Mouse (Mus musculus): ENCODE measurements around the gene Ehbp1. TPM values are rescaled to one million over a fixed set of nuclear protein-coding genes. Genes with fewer than 3 reads are reported as not detected.

Ehbp1 gene
- polyA plus RNA-seq, 1 experiment: 29.1 TPM

DNA sequence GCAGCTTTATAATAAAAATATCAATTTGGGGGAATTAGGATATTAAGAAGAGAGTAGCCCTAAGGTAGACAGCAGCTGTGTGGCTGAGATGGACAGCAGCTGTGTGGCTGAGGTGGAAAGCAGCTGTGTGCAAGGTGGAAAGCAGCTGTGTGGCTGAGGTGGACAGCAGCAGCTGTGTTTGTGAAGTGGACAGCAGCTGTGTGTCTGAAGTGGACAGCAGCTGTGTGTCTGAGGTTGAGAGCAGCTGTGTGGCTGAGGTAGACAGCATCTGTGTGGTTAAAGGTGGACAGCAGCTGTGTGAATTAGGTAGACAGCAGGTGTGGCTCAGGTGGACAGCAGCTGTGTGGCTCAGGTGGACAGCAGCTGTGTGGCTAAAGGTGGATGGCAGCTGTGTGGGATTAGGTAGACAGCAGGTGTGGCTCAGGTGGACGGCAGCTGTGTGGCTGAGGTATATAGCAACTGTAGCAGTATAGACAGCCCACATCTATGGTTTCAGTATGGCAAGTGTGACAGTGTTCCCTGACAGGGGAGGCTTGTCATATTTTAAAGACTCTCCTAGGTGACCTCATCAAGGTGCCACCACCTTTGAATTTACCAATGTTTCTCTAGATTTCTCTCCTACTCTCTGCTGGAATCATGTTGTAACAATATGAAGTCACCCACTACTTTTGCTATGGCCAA lies 30.7 kb upstream of the Ehbp1 start:
- Histone ChIP-seq H3K27ac (ENCODE audit: insufficient read depth, low read length) (no peak overlapping the region), H3K4me1 (ENCODE audit: control insufficient read depth, insufficient read depth, low read length) (no peaks in the 10 kb centered on the region), H3K9ac (ENCODE audit: low read depth, poor library complexity, severe bottlenecking) (no peak overlapping the region), H3K27me3 (ENCODE audit: control insufficient read depth, insufficient read depth, low read length, poor library complexity, severe bottlenecking) (no peaks in the 10 kb centered on the region), H3K4me3 (ENCODE audit: low read depth, low read length) (no peak overlapping the region), H3K9me3 (replicated peaks; ENCODE audit: control insufficient read depth, insufficient read depth, low read length, poor library complexity, severe bottlenecking) (no peaks in the 10 kb centered on the region), H3K36me3 (ENCODE audit: control insufficient read depth, insufficient read depth, low read length, poor library complexity, severe bottlenecking) (no peaks in the 10 kb centered on the region)
- TF ChIP-seq POLR2A (IDR thresholded peaks at IDR 0.05; ENCODE audit: insufficient read depth, low read length) (no peak), EP300 (IDR thresholded peaks at IDR 0.05; ENCODE audit: insufficient read depth, low read depth, low read length) (no peak), CTCF (IDR thresholded peaks at IDR 0.05; ENCODE audit: low read depth, low read length) (no peak)

DNA sequence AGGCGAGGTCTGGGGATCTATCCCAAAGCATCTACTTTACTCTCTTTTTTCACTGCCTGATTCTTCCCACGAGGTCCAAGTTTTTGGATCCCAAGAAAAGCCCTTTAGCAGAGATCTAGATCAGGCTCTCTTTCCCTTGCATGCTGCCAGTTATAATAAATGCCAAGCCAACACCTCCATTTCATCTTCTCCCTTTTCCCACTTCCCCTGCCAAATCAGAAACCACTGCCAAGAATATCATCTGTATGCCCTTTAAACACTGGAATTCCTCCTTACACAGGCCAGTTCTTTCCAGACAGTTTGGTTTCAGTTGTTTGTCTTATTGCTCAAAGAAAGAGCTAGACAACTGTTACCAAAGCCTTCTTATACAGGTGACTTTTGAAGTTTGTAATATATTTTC lies 27.7 kb upstream of the Ehbp1 start:
- TF ChIP-seq CTCF (IDR thresholded peaks at IDR 0.05; ENCODE audit: low read depth, low read length) (no peak), EP300 (IDR thresholded peaks at IDR 0.05; ENCODE audit: insufficient read depth, low read depth, low read length) (no peak)
- Histone ChIP-seq H3K27me3 (ENCODE audit: control insufficient read depth, insufficient read depth, low read length, poor library complexity, severe bottlenecking) (no peaks in the 10 kb centered on the region), H3K9me3 (replicated peaks; ENCODE audit: control insufficient read depth, insufficient read depth, low read length, poor library complexity, severe bottlenecking) (no peaks in the 10 kb centered on the region), H3K4me1 (ENCODE audit: control insufficient read depth, insufficient read depth, low read length) (no peaks in the 10 kb centered on the region), H3K4me3 (ENCODE audit: low read depth, low read length) (no peak overlapping the region), H3K9ac (ENCODE audit: low read depth, poor library complexity, severe bottlenecking) (no peak overlapping the region), H3K36me3 (ENCODE audit: control insufficient read depth, insufficient read depth, low read length, poor library complexity, severe bottlenecking) (no peaks in the 10 kb centered on the region), H3K27ac (ENCODE audit: insufficient read depth, low read length) (no peak overlapping the region)

- TF ChIP-seq POLR2A (IDR thresholded peaks at IDR 0.05; ENCODE audit: insufficient read depth, low read length) (no peak), CTCF (IDR thresholded peaks at IDR 0.05; ENCODE audit: low read depth, low read length) (no peak), EP300 (IDR thresholded peaks at IDR 0.05; ENCODE audit: insufficient read depth, low read depth, low read length) (no peak)
- Histone ChIP-seq H3K36me3 (ENCODE audit: control insufficient read depth, insufficient read depth, low read length, poor library complexity, severe bottlenecking) (no peaks in the 10 kb centered on the region), H3K9me3 (replicated peaks; ENCODE audit: control insufficient read depth, insufficient read depth, low read length, poor library complexity, severe bottlenecking) (no peaks in the 10 kb centered on the region), H3K4me3 (ENCODE audit: low read depth, low read length) (no peak overlapping the region), H3K9ac (ENCODE audit: low read depth, poor library complexity, severe bottlenecking) (no peak overlapping the region), H3K27me3 (ENCODE audit: control insufficient read depth, insufficient read depth, low read length, poor library complexity, severe bottlenecking) (no peaks in the 10 kb centered on the region), H3K27ac (ENCODE audit: insufficient read depth, low read length) (no peak overlapping the region), H3K4me1 (ENCODE audit: control insufficient read depth, insufficient read depth, low read length) (no peaks in the 10 kb centered on the region)
Observed at GRCm38 (mm10) chr11:22368621-22369020, 26.5 kb upstream of the Ehbp1 start.

GRCm38 (mm10) chr11:22366486-22366885 lies 24.4 kb upstream of the Ehbp1 start:
- Histone ChIP-seq H3K36me3 (ENCODE audit: control insufficient read depth, insufficient read depth, low read length, poor library complexity, severe bottlenecking) (no peaks in the 10 kb centered on the region), H3K9me3 (replicated peaks; ENCODE audit: control insufficient read depth, insufficient read depth, low read length, poor library complexity, severe bottlenecking) (no peaks in the 10 kb centered on the region), H3K4me1 (ENCODE audit: control insufficient read depth, insufficient read depth, low read length) (no peaks in the 10 kb centered on the region), H3K27me3 (ENCODE audit: control insufficient read depth, insufficient read depth, low read length, poor library complexity, severe bottlenecking) (no peaks in the 10 kb centered on the region), H3K9ac (ENCODE audit: low read depth, poor library complexity, severe bottlenecking) (no peak overlapping the region), H3K4me3 (ENCODE audit: low read depth, low read length) (no peak overlapping the region), H3K27ac (ENCODE audit: insufficient read depth, low read length) (no peak overlapping the region)
- TF ChIP-seq CTCF (IDR thresholded peaks at IDR 0.05; ENCODE audit: low read depth, low read length) (no peak), POLR2A (IDR thresholded peaks at IDR 0.05; ENCODE audit: insufficient read depth, low read length) (no peak)

GRCm38 (mm10) chr11:22353962-22354621 lies 12.0 kb upstream of the Ehbp1 start:
- Histone ChIP-seq H3K4me1 (ENCODE audit: control insufficient read depth, insufficient read depth, low read length) (no peaks in the 10 kb centered on the region), H3K27ac (ENCODE audit: insufficient read depth, low read length) (no peak overlapping the region), H3K4me3 (ENCODE audit: low read depth, low read length) (no peak overlapping the region), H3K9me3 (replicated peaks; ENCODE audit: control insufficient read depth, insufficient read depth, low read length, poor library complexity, severe bottlenecking) (no peaks in the 10 kb centered on the region), H3K27me3 (ENCODE audit: control insufficient read depth, insufficient read depth, low read length, poor library complexity, severe bottlenecking) (no peaks in the 10 kb centered on the region; the same call in 1 of the 2 replicates), H3K36me3 (ENCODE audit: control insufficient read depth, insufficient read depth, low read length, poor library complexity, severe bottlenecking) (no peaks in the 10 kb centered on the region), H3K9ac (ENCODE audit: low read depth, poor library complexity, severe bottlenecking) (no peak overlapping the region)
- TF ChIP-seq POLR2A (IDR thresholded peaks at IDR 0.05; ENCODE audit: insufficient read depth, low read length) (no peak), EP300 (IDR thresholded peaks at IDR 0.05; ENCODE audit: insufficient read depth, low read depth, low read length) (no peak), CTCF (IDR thresholded peaks at IDR 0.05; ENCODE audit: low read depth, low read length) (no peak)

- Histone ChIP-seq H3K4me1 (ENCODE audit: control insufficient read depth, insufficient read depth, low read length) (no peaks in the 10 kb centered on the region), H3K4me3 (ENCODE audit: low read depth, low read length) (no peak overlapping the region), H3K9me3 (replicated peaks; ENCODE audit: control insufficient read depth, insufficient read depth, low read length, poor library complexity, severe bottlenecking) (no peaks in the 10 kb centered on the region), H3K27me3 (ENCODE audit: control insufficient read depth, insufficient read depth, low read length, poor library complexity, severe bottlenecking) (no peaks in the 10 kb centered on the region; the same call in 1 of the 2 replicates), H3K9ac (ENCODE audit: low read depth, poor library complexity, severe bottlenecking) (no peak overlapping the region), H3K27ac (ENCODE audit: insufficient read depth, low read length) (no peak overlapping the region), H3K36me3 (ENCODE audit: control insufficient read depth, insufficient read depth, low read length, poor library complexity, severe bottlenecking) (no peaks in the 10 kb centered on the region)
- TF ChIP-seq EP300 (IDR thresholded peaks at IDR 0.05; ENCODE audit: insufficient read depth, low read depth, low read length) (no peak), POLR2A (IDR thresholded peaks at IDR 0.05; ENCODE audit: insufficient read depth, low read length) (no peak), CTCF (IDR thresholded peaks at IDR 0.05; ENCODE audit: low read depth, low read length) (no peak)
Observed at GRCm38 (mm10) chr11:22349945-22350344, 7.9 kb upstream of the Ehbp1 start.
